Mouse (Mus musculus) heart, embryonic 11.5 days (tissue): Measurements from ENCODE around the gene Adra1b. TPM values are rescaled to one million over a fixed set of nuclear protein-coding genes. Genes with fewer than 3 reads are reported as not detected.

Experiments used
- ATAC-seq: fragments of 200-750 bp; cut with Nextera tagmentation; replicated peaks from 2 replicates; pipeline ENCODE4 v1.8.0; 2017; ENCODE audit warnings: moderate library complexity; ENCODE audit not compliant: insufficient number of reproducible peaks, low FRiP score, low TSS enrichment
- H3K27ac ChIP-seq: fragments of 300-500 bp; sonication (generic); 2 replicates; pipeline ENCODE4 v1.5.1; 2014; ENCODE audit warnings: mild to moderate bottlenecking, low read depth, low read length
- H3K27me3 ChIP-seq: fragments of 300-500 bp; sonication (generic); 2 replicates; pipeline ENCODE4 v1.6.1; 2014; ENCODE audit warnings: mild to moderate bottlenecking, low read length, mixed read lengths; ENCODE audit not compliant: control insufficient read depth, insufficient read depth
- H3K36me3 ChIP-seq: fragments of 300-500 bp; sonication (generic); 2 replicates; pipeline ENCODE4 v1.6.1; 2014; ENCODE audit warnings: mild to moderate bottlenecking, low read length, moderate library complexity, mixed read lengths; ENCODE audit not compliant: control insufficient read depth, insufficient read depth
- H3K4me1 ChIP-seq: fragments of 300-500 bp; sonication (generic); 2 replicates; pipeline ENCODE4 v1.6.1; 2014; ENCODE audit warnings: low read length; ENCODE audit not compliant: control insufficient read depth, insufficient read depth
- H3K4me2 ChIP-seq: fragments of 300-500 bp; sonication (generic); 2 replicates; pipeline ENCODE4 v1.6.1; 2014; ENCODE audit warnings: mild to moderate bottlenecking, moderate library complexity
- H3K4me3 ChIP-seq: fragments of 300-500 bp; sonication (generic); 2 replicates; pipeline ENCODE4 v1.5.1; 2014; ENCODE audit warnings: low read depth, low read length
- H3K9ac ChIP-seq: fragments of 300-500 bp; sonication (generic); 2 replicates; pipeline ENCODE4 v1.6.1; 2014; ENCODE audit warnings: mild to moderate bottlenecking, low read depth, low read length, moderate library complexity
- H3K9me3 ChIP-seq: fragments of 300-500 bp; sonication (generic); replicated peaks from 2 replicates; pipeline ENCODE4 v1.6.1; 2016; ENCODE audit warnings: low read length; ENCODE audit not compliant: control insufficient read depth
- WGBS: fragments of 180-500 bp; shearing (Covaris S2); extraction: QIAGEN DNeasy Blood & Tissue Kit; methylation state at CpG from one replicate; pipeline ENCODE4 v1.1.7; 2014; ENCODE audit not compliant: insufficient replicate concordance; 5-methylcytosine and 5-hydroxymethylcytosine counted together
- polyA plus RNA-seq: library from polyadenylated mRNA; unstranded; fragments of >200 nt; fragmentation: Nextera tagmentation; extraction: Ambion mirVana; gene quantifications from 2 replicates; pipeline ENCODE4 v1.2.1, GENCODE M21; 2014

The Adra1b gene
- polyA plus RNA-seq, 1 experiment from 2014 or later, result 2.3 TPM

GRCm38 (mm10) chr11:43755411-43755810, 145.6 kb downstream of the Adra1b start:
- H3K4me2 ChIP-seq, result no peak overlapping the region
- H3K36me3 ChIP-seq, result no peaks in the 10 kb centered on the region
- no peaks in the 10 kb centered on the region for H3K4me1 ChIP-seq
- no peaks in the 10 kb centered on the region for H3K9me3 ChIP-seq
- H3K9ac ChIP-seq, result no peak overlapping the region
- no peaks in the 10 kb centered on the region for H3K27me3 ChIP-seq
- H3K27ac ChIP-seq, result no peak overlapping the region
- no peak for ATAC-seq
- no peak overlapping the region for H3K4me3 ChIP-seq
- 61% methylated on average over 5 of the region's 5 CpGs for whole genome bisulfite sequencing

- no peaks in the 10 kb centered on the region for H3K9me3 ChIP-seq
- WGBS, result 55% methylated on average over 1 of the region's 1 CpGs
- no peak for ATAC-seq
- no peaks in the 10 kb centered on the region for H3K27me3 ChIP-seq
- no peak overlapping the region for H3K4me3 ChIP-seq
- no peak overlapping the region for H3K27ac ChIP-seq
- no peak overlapping the region for H3K4me2 ChIP-seq
- no peak overlapping the region for H3K9ac ChIP-seq
- H3K36me3 ChIP-seq, result no peaks in the 10 kb centered on the region
- no peaks in the 10 kb centered on the region for H3K4me1 ChIP-seq
Observed at GRCm38 (mm10) chr11:43754568-43754967, 146.4 kb downstream of the Adra1b start.

- H3K27me3 ChIP-seq, result no peaks in the 10 kb centered on the region
- peaks cover 4% of the 10 kb centered on the region; the same call in 1 of the 2 replicates for H3K4me1 ChIP-seq
- no peaks in the 10 kb centered on the region for H3K9me3 ChIP-seq
- no peaks in the 10 kb centered on the region for H3K36me3 ChIP-seq
- no peak overlapping the region for H3K27ac ChIP-seq
- H3K4me2 ChIP-seq, result no peak overlapping the region
- no peak for ATAC-seq
- H3K9ac ChIP-seq, result no peak overlapping the region
- 63% methylated on average over 2 of the region's 2 CpGs for WGBS
- H3K4me3 ChIP-seq, result no peak overlapping the region
Observed at GRCm38 (mm10) chr11:43751542-43751941, 149.5 kb downstream of the Adra1b start.

- no peaks in the 10 kb centered on the region for H3K9me3 ChIP-seq
- peaks cover 4% of the 10 kb centered on the region; the same call in 1 of the 2 replicates for H3K4me1 ChIP-seq
- peak within 1 kb of the TSS; percentile 64 for H3K27ac ChIP-seq
- peak; percentile 95 for ATAC-seq
- peaks cover 7% of the 10 kb centered on the region for H3K36me3 ChIP-seq
- peak within 1 kb of the TSS; percentile 82 for H3K4me3 ChIP-seq
- H3K27me3 ChIP-seq, result no peaks in the 10 kb centered on the region
- H3K4me2 ChIP-seq, result peak within 1 kb of the TSS; percentile 81
- H3K9ac ChIP-seq, result peak within 1 kb of the TSS; percentile 80
- 4% methylated on average over 47 of the region's 47 CpGs for WGBS
Observed at GRCm38 (mm10) chr11:43747233-43748226, 153.5 kb downstream of the Adra1b start, which contains the start of gene Ttc1. TSS of gene Ttc1 (minus strand) at chr11:43748008.

- WGBS, result 84% methylated on average over 7 of the region's 7 CpGs
- H3K4me1 ChIP-seq, result no peaks in the 10 kb centered on the region
- no peak for ATAC-seq
- no peaks in the 10 kb centered on the region for H3K27me3 ChIP-seq
- no peaks in the 10 kb centered on the region for H3K9me3 ChIP-seq
- H3K4me3 ChIP-seq, result no peak overlapping the region
- no peak overlapping the region for H3K9ac ChIP-seq
- H3K4me2 ChIP-seq, result no peak overlapping the region
- no peak overlapping the region for H3K27ac ChIP-seq
- H3K36me3 ChIP-seq, result peaks cover 9% of the 10 kb centered on the region; the same call in 1 of the 2 replicates
Observed at GRCm38 (mm10) chr11:43728737-43729301, 172.2 kb downstream of the Adra1b start.

GRCm38 (mm10) chr11:43727796-43728195, 173.2 kb downstream of the Adra1b start:
- Histone ChIP-seq H3K4me3 (no peak overlapping the region), H3K4me1 (no peaks in the 10 kb centered on the region), H3K27ac (no peak overlapping the region), H3K36me3 (peaks cover 6% of the 10 kb centered on the region; the same call in 1 of the 2 replicates), H3K9me3 (no peaks in the 10 kb centered on the region), H3K4me2 (no peak overlapping the region), H3K9ac (no peak overlapping the region), H3K27me3 (no peaks in the 10 kb centered on the region)
- ATAC-seq, result no peak
- WGBS, result 59% methylated on average over 7 of the region's 7 CpGs

Other genes with a start within 250 kb of the Adra1b start
- 24.8 and 30.1 TPM in 2 replicates for gene Pwwp2a, start 219.2 kb downstream of the Adra1b start, polyA plus RNA-seq
- 57.5 and 58.8 TPM in 2 replicates for gene Ttc1, start 153.2 kb downstream of the Adra1b start, polyA plus RNA-seq